Mouse (Mus musculus) heart, postnatal 0 days (tissue): ENCODE measurements around the gene Tatdn3. TPM values are rescaled to one million over a fixed set of nuclear protein-coding genes. Genes with fewer than 3 reads are reported as not detected.

Experiments used
- ATAC-seq: fragments of 200-750 bp; cut with Nextera tagmentation; 2 replicates; pipeline ENCODE4 v1.8.0; 2017; ENCODE audit warnings: low read depth, moderate number of reproducible peaks, moderate library complexity; ENCODE audit not compliant: insufficient read depth
- DNase-seq: peaks from one replicate; pipeline ENCODE4 v3.0.0-alpha.2; 2016; ENCODE audit warnings: low spot score
- H3K27ac ChIP-seq: fragments of 300-500 bp; sonication (generic); 2 replicates; pipeline ENCODE4 v1.5.1; 2014; ENCODE audit warnings: low read depth, mild to moderate bottlenecking
- H3K27me3 ChIP-seq: fragments of 300-500 bp; sonication (generic); 2 replicates; pipeline ENCODE4 v1.6.1; 2014; ENCODE audit warnings: low read length, mixed read lengths; ENCODE audit not compliant: control insufficient read depth, insufficient read depth
- H3K36me3 ChIP-seq: fragments of 300-500 bp; sonication (generic); replicated peaks from 2 replicates; pipeline ENCODE4 v1.6.1; 2014; ENCODE audit warnings: low read length, mixed read lengths; ENCODE audit not compliant: control insufficient read depth, insufficient read depth
- H3K4me1 ChIP-seq: fragments of 300-500 bp; sonication (generic); 2 replicates; pipeline ENCODE4 v1.6.1; 2014; ENCODE audit warnings: antibody characterized with exemption; ENCODE audit not compliant: control insufficient read depth, insufficient read depth
- H3K4me2 ChIP-seq: fragments of 300-500 bp; sonication (generic); 2 replicates; pipeline ENCODE4 v1.6.1; 2014; ENCODE audit warnings: low read depth, mild to moderate bottlenecking, low read length, moderate library complexity
- H3K4me3 ChIP-seq: fragments of 300-500 bp; sonication (generic); 2 replicates; pipeline ENCODE4 v1.5.1; 2014; ENCODE audit warnings: low read depth, low read length
- H3K9ac ChIP-seq: fragments of 300-500 bp; sonication (generic); replicated peaks from 2 replicates; pipeline ENCODE4 v1.6.1; 2014; ENCODE audit warnings: low read depth, low read length, mixed read lengths
- H3K9me3 ChIP-seq: fragments of 300-500 bp; sonication (generic); replicated peaks from 2 replicates; pipeline ENCODE4 v1.6.1; 2016; ENCODE audit warnings: low read length; ENCODE audit not compliant: control insufficient read depth
- CTCF ChIP-seq: IDR thresholded peaks from 2 replicates; pipeline ENCODE4 v1.5.1; 2016; ENCODE audit warnings: antibody characterized with exemption, control low read depth, low read depth
- EP300 ChIP-seq: IDR thresholded peaks from 2 replicates; pipeline ENCODE4 v1.6.1; 2016; ENCODE audit warnings: antibody characterized with exemption, low read depth
- WGBS: fragments of 180-500 bp; shearing (Covaris S2); extraction: QIAGEN DNeasy Blood & Tissue Kit; methylation state at CpG from one replicate; pipeline ENCODE4 v1.1.7; 2014; 5-methylcytosine and 5-hydroxymethylcytosine counted together
- polyA plus RNA-seq: library from polyadenylated mRNA; unstranded; fragments of >200 nt; fragmentation: Nextera tagmentation; extraction: Ambion mirVana; gene quantifications from 2 replicates; pipeline ENCODE4 v1.2.1, GENCODE M21; 2015
- total RNA-seq: library from RNA; depleted of rRNA; stranded (reverse); fragments of >200 nt; gene quantifications from 2 replicates; pipeline ENCODE4 v1.2.3, GENCODE M21; 2014; ENCODE audit warnings: low replicate concordance

Tatdn3 gene
- total and polyA plus RNA-seq, 2 experiments from 2014 or later: 8.3 to 21.2 TPM

- DNase-seq (no peak), ATAC-seq (no peak)
- Histone ChIP-seq H3K4me1 (no peaks in the 10 kb centered on the region), H3K27ac (peak overlapping the region; percentile 34; the same call in 1 of the 2 replicates), H3K4me3 (no peak overlapping the region), H3K9ac (no peak overlapping the region), H3K9me3 (no peaks in the 10 kb centered on the region), H3K4me2 (no peak overlapping the region), H3K36me3 (peaks cover 60% of the 10 kb centered on the region), H3K27me3 (no peaks in the 10 kb centered on the region)
- 73% methylated on average over 4 of the region's 4 CpGs for WGBS
- TF ChIP-seq EP300 (no peak), CTCF (no peak)
Measured at GRCm38 (mm10) chr1:191073486-191073885, 10.8 kb upstream of the Tatdn3 start.

- no peak for TF ChIP-seq EP300
- TF ChIP-seq CTCF: no peak
- peak; percentile 42 for DNase-seq
Measured at GRCm38 (mm10) chr1:191073001-191073400, 10.3 kb upstream of the Tatdn3 start.

GRCm38 (mm10) chr1:191072329-191072913 is 9.7 kb upstream of the Tatdn3 start:
- Histone ChIP-seq H3K27me3 (no peaks in the 10 kb centered on the region), H3K9me3 (no peaks in the 10 kb centered on the region), H3K27ac (0 out of 2 replicates have a peak overlapping the region, but pooled peaks have one; percentile 15), H3K36me3 (peaks cover 61% of the 10 kb centered on the region), H3K9ac (no peak overlapping the region), H3K4me2 (no peak overlapping the region), H3K4me3 (no peak overlapping the region), H3K4me1 (no peaks in the 10 kb centered on the region)
- WGBS: 84% methylated on average over 16 of the region's 16 CpGs
- DNase-seq (no peak), ATAC-seq (no peak)
- TF ChIP-seq CTCF (no peak), EP300 (no peak)

More at GRCm38 (mm10) chr1:191073001-191073400, 10.3 kb upstream of the Tatdn3 start:
- 56% methylated on average over 6 of the region's 6 CpGs for WGBS
- H3K4me1 ChIP-seq: no peaks in the 10 kb centered on the region
- H3K4me3 ChIP-seq: no peak overlapping the region
- H3K27ac ChIP-seq: peak overlapping the region; percentile 34; the same call in 1 of the 2 replicates
- no peak overlapping the region for H3K9ac ChIP-seq
- H3K9me3 ChIP-seq: no peaks in the 10 kb centered on the region
- H3K36me3 ChIP-seq: peaks cover 62% of the 10 kb centered on the region
- ATAC-seq: no peak
- no peak overlapping the region for H3K4me2 ChIP-seq
- H3K27me3 ChIP-seq: no peaks in the 10 kb centered on the region

GRCm38 (mm10) chr1:191071613-191072012 is 8.9 kb upstream of the Tatdn3 start:
- no peaks in the 10 kb centered on the region for H3K4me1 ChIP-seq
- TF ChIP-seq CTCF (no peak), EP300 (no peak)
- DNase-seq (no peak), ATAC-seq (no peak)
- no peaks in the 10 kb centered on the region for H3K9me3 ChIP-seq
- H3K36me3 ChIP-seq: peaks cover 57% of the 10 kb centered on the region
- no peak overlapping the region for H3K9ac ChIP-seq
- WGBS: 76% methylated on average over 6 of the region's 6 CpGs
- H3K4me3 ChIP-seq: no peak overlapping the region
- no peaks in the 10 kb centered on the region for H3K27me3 ChIP-seq
- no peak overlapping the region for H3K4me2 ChIP-seq
- H3K27ac ChIP-seq: no peak overlapping the region

- Histone ChIP-seq H3K9me3 (no peaks in the 10 kb centered on the region), H3K4me2 (no peak overlapping the region), H3K27me3 (no peaks in the 10 kb centered on the region), H3K4me1 (no peaks in the 10 kb centered on the region), H3K4me3 (no peak overlapping the region), H3K27ac (no peak overlapping the region), H3K9ac (no peak overlapping the region), H3K36me3 (peaks cover 71% of the 10 kb centered on the region)
- no peak for TF ChIP-seq EP300
- no peak for TF ChIP-seq CTCF
- ATAC-seq: no peak
- DNase-seq: no peak
- WGBS: 83% methylated on average over 4 of the region's 4 CpGs
Measured at GRCm38 (mm10) chr1:191070259-191070658, 7.5 kb upstream of the Tatdn3 start.

GRCm38 (mm10) chr1:191068377-191068776 is 5.6 kb upstream of the Tatdn3 start:
- Histone ChIP-seq H3K9me3 (no peaks in the 10 kb centered on the region), H3K27ac (no peak overlapping the region), H3K4me3 (no peak overlapping the region), H3K27me3 (no peaks in the 10 kb centered on the region), H3K9ac (no peak overlapping the region), H3K4me1 (0 out of 2 replicates have a peak, but pooled peaks cover 7% of the 10 kb centered on the region), H3K4me2 (no peak overlapping the region), H3K36me3 (peaks cover 63% of the 10 kb centered on the region)
- WGBS: 63% methylated on average over 5 of the region's 5 CpGs
- no peak for ATAC-seq
- DNase-seq: no peak
- TF ChIP-seq CTCF (no peak; the same call in 1 of the 2 replicates), EP300 (no peak)
